Mouse (Mus musculus) neural tube, embryonic 11.5 days (tissue): ENCODE measurements at regions not wholly inside any gene's neighbourhood (a gene's known extent, or its start where the extent isn't known, plus 50 kb on each side); places are given as distances from the start of the nearest gene placed in this dataset.

Experiments used
- ATAC-seq: fragments of 200-750 bp; cut with Nextera tagmentation; 2 replicates; pipeline ENCODE4 v1.8.0; 2017; ENCODE audit warnings: moderate number of reproducible peaks, mild to moderate bottlenecking, moderate TSS enrichment, moderate library complexity; ENCODE audit not compliant: insufficient read depth, low FRiP score, low TSS enrichment
- DNase-seq: peaks from one replicate; pipeline ENCODE4 v3.0.0-alpha.2; 2015; ENCODE audit warnings: low spot score
- H3K27ac ChIP-seq: fragments of 300-500 bp; sonication (generic); 2 replicates; pipeline ENCODE4 v1.5.1; 2014; ENCODE audit warnings: low read depth, mild to moderate bottlenecking, low read length
- H3K27me3 ChIP-seq: fragments of 300-500 bp; sonication (generic); 2 replicates; pipeline ENCODE4 v1.6.1; 2014; ENCODE audit warnings: mild to moderate bottlenecking, low read length, mixed read lengths; ENCODE audit not compliant: control insufficient read depth, insufficient read depth
- H3K36me3 ChIP-seq: fragments of 300-500 bp; sonication (generic); 2 replicates; pipeline ENCODE4 v1.6.1; 2014; ENCODE audit warnings: mild to moderate bottlenecking, low read length, moderate library complexity, mixed read lengths; ENCODE audit not compliant: control insufficient read depth, insufficient read depth
- H3K4me1 ChIP-seq: fragments of 300-500 bp; sonication (generic); 2 replicates; pipeline ENCODE4 v1.6.1; 2014; ENCODE audit warnings: low read length, mixed read lengths; ENCODE audit not compliant: control insufficient read depth, insufficient read depth
- H3K4me2 ChIP-seq: fragments of 300-500 bp; sonication (generic); 2 replicates; pipeline ENCODE4 v1.6.1; 2014; ENCODE audit warnings: low read depth, mild to moderate bottlenecking, moderate library complexity
- H3K4me3 ChIP-seq: fragments of 300-500 bp; sonication (generic); 2 replicates; pipeline ENCODE4 v1.5.1; 2014; ENCODE audit warnings: low read depth, low read length
- H3K9ac ChIP-seq: fragments of 300-500 bp; sonication (generic); 2 replicates; pipeline ENCODE4 v1.6.1; 2014; ENCODE audit warnings: mild to moderate bottlenecking, low read length
- H3K9me3 ChIP-seq: fragments of 300-500 bp; sonication (generic); 2 replicates; pipeline ENCODE4 v1.6.1; 2016; ENCODE audit warnings: low read length; ENCODE audit not compliant: control insufficient read depth
- WGBS: fragments of 180-500 bp; shearing (Covaris S2); extraction: QIAGEN DNeasy Blood & Tissue Kit; methylation state at CpG from one replicate; pipeline ENCODE4 v1.1.7; 2014; 5-methylcytosine and 5-hydroxymethylcytosine counted together

DNA sequence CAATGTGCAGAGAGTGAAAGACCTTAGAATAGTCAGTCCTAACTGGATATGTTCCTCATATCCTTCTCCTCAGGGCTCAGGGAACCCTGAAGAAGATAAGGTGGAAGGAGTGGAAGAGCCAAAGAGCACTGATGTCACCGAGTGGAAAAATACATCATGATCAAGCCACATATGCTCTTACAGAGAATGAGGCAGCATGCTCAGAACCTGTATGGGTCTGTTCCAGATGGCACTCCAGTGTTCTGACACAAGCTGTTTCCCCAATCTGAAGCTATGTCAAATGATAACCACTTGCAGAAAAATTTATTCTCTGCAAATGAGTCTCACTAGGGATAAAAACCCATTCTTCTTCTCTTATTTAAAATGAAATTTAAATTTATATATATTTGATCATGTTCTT lies 572.6 kb upstream of the Robo2 start:
- Histone ChIP-seq H3K4me2 (no peak overlapping the region), H3K9ac (no peak overlapping the region), H3K4me3 (no peak overlapping the region), H3K9me3 (no peaks in the 10 kb centered on the region), H3K27me3 (no peaks in the 10 kb centered on the region), H3K36me3 (no peaks in the 10 kb centered on the region), H3K27ac (no peak overlapping the region), H3K4me1 (no peaks in the 10 kb centered on the region)
- ATAC-seq, result no peak
- no peak for DNase-seq
- 95% methylated on average over 1 of the region's 1 CpGs for WGBS

DNA sequence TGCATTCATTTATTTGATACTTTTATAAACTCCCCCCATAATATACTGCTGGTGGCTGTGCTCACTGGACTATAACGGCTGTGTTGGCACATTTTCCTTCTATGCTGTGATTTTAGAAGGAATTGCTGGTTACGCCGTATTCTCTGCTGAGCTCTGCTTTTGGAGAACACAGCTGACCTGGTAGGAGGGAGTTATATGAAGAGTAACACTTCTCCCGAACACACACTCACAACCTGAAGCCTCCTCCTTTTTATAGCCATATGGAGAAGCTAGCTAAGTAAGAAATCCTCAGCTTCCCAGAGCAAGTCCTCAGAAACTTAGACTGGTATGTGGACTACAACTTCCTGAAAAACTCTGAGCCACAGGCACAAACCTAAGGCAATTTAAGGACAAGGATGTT lies 554.5 kb upstream of the Robo2 start:
- Histone ChIP-seq H3K4me1 (no peaks in the 10 kb centered on the region), H3K4me2 (no peak overlapping the region), H3K36me3 (no peaks in the 10 kb centered on the region), H3K4me3 (no peak overlapping the region), H3K27me3 (no peaks in the 10 kb centered on the region), H3K9ac (no peak overlapping the region), H3K27ac (no peak overlapping the region), H3K9me3 (no peaks in the 10 kb centered on the region)
- WGBS, result 82% methylated on average over 4 of the region's 4 CpGs
- ATAC-seq, result no peak
- DNase-seq, result no peak

DNA sequence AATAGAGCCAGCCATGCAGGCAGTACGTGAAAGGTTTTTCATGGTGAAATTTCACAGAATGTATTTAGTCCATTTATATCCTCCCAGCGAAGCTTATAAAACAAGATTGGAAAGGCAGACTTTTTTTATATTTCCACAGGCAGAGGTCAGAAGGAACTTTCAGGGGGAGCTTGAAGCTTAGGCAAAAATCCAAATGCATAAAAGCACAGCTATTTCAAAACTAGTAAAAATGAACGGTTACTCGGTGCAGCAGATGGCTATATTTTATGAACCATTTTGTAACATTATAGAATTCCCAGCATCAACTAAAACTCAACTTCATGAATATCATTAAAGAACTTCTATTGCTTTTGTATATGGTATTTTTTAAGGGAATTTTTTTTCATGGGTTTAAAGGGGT lies 518.1 kb upstream of the Robo2 start:
- no peak overlapping the region for H3K9ac ChIP-seq
- H3K27ac ChIP-seq, result no peak overlapping the region
- WGBS, result 89% methylated on average over 4 of the region's 4 CpGs
- H3K27me3 ChIP-seq, result no peaks in the 10 kb centered on the region
- no peaks in the 10 kb centered on the region for H3K4me1 ChIP-seq
- no peak overlapping the region for H3K4me3 ChIP-seq
- DNase-seq, result no peak
- H3K4me2 ChIP-seq, result no peak overlapping the region
- no peak for ATAC-seq
- H3K36me3 ChIP-seq, result no peaks in the 10 kb centered on the region
- no peaks in the 10 kb centered on the region for H3K9me3 ChIP-seq

DNA sequence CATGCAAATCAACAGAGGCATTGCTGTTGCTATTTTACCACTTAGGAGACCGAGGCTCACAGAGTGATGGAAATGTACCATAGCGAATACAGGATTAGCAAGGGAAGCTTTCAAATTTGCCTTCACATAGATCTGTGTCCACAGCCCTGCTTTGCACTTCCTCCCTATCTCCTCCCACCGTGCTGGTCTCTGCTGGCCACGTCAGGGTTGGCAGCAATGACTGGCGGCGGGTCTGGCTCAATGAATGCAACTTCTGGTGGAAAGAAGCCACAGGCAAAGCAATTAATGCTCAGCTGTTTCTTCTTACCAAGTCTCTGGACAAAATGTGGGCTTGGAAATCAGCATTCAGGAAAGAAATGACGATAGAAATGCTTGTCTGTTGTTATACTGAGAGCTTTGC lies 489.2 kb upstream of the Robo2 start:
- Histone ChIP-seq H3K4me3 (no peak overlapping the region), H3K9me3 (no peaks in the 10 kb centered on the region), H3K27ac (no peak overlapping the region), H3K9ac (no peak overlapping the region), H3K27me3 (no peaks in the 10 kb centered on the region), H3K4me2 (no peak overlapping the region), H3K36me3 (no peaks in the 10 kb centered on the region), H3K4me1 (no peaks in the 10 kb centered on the region)
- WGBS, result 64% methylated on average over 7 of the region's 7 CpGs
- ATAC-seq (no peak), DNase-seq (peak; percentile 13)

DNA sequence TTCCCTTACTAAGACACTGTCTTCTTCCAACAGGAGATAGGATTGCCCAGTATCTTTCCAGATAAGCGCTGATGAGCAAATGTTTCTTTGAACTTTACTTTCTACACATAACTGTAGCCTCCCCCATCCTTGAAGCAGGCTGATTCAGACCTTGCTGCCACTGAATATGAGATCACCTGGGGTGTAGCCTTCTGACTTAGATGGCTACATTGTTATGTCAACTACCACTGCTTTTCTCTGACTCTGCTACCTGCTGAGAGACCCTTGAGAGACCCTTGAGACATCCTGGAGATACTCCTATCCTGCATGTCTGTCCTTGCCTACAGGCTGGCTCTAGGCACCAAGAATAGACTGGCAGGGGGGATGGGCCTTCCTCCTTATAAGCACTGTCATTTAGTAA lies 476.1 kb upstream of the Robo2 start:
- ATAC-seq, result no peak

DNA sequence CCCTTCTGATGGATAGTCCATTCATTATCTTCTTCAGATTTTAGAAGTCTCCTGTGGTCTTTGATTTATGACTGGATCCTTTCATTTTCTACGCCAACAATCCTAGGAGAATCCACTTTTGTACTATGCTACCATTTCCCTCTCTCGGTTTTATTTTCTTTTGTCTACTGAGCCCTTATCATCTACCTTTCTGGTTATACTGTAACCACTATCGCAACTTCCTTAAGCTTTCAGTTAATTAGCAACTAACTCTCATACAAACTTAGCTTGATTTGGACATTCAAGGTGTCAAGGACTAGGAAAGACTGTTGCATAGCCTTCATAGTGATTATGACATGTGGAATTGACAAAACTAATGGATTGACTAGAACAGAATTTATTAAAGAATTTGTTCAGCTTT lies 467.0 kb upstream of the Robo2 start:
- Histone ChIP-seq H3K9me3 (no peaks in the 10 kb centered on the region), H3K27ac (no peak overlapping the region), H3K4me3 (no peak overlapping the region), H3K36me3 (no peaks in the 10 kb centered on the region), H3K9ac (no peak overlapping the region), H3K4me1 (no peaks in the 10 kb centered on the region), H3K27me3 (no peaks in the 10 kb centered on the region), H3K4me2 (no peak overlapping the region)
- ATAC-seq (no peak), DNase-seq (no peak)
- WGBS, result 87% methylated on average over 3 of the region's 3 CpGs

More for the DNA sequence above, 476.1 kb upstream of the Robo2 start:
- no peaks in the 10 kb centered on the region for H3K9me3 ChIP-seq
- H3K4me3 ChIP-seq, result no peak overlapping the region
- no peak overlapping the region for H3K4me2 ChIP-seq
- no peak for DNase-seq
- no peaks in the 10 kb centered on the region for H3K4me1 ChIP-seq
- no peaks in the 10 kb centered on the region for H3K27me3 ChIP-seq
- H3K36me3 ChIP-seq, result no peaks in the 10 kb centered on the region
- WGBS, result 37% methylated on average over 1 of the region's 1 CpGs
- no peak overlapping the region for H3K27ac ChIP-seq
- H3K9ac ChIP-seq, result no peak overlapping the region

DNA sequence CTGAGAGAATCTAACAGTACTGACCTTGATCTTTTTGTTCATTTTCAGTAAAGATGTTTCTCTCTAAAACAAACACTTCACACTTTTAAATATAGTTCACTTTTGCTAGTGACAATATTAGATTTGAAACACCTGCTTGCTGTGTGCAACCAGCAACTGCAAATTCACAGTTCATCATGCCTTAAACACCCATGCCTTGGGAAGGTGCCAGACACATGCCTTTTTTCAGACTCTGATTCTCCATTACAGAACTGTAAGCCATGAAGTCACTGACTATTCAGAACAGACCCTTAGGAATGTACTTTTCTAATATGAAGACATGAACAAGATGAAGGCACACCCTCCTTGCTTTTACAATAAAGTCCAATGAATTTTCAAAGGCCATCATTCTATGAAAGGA lies 462.1 kb upstream of the Robo2 start:
- Histone ChIP-seq H3K4me2 (no peak overlapping the region), H3K36me3 (no peaks in the 10 kb centered on the region), H3K4me3 (no peak overlapping the region), H3K27ac (no peak overlapping the region), H3K9ac (no peak overlapping the region), H3K9me3 (no peaks in the 10 kb centered on the region), H3K27me3 (no peaks in the 10 kb centered on the region), H3K4me1 (no peaks in the 10 kb centered on the region)
- ATAC-seq (no peak), DNase-seq (no peak)

DNA sequence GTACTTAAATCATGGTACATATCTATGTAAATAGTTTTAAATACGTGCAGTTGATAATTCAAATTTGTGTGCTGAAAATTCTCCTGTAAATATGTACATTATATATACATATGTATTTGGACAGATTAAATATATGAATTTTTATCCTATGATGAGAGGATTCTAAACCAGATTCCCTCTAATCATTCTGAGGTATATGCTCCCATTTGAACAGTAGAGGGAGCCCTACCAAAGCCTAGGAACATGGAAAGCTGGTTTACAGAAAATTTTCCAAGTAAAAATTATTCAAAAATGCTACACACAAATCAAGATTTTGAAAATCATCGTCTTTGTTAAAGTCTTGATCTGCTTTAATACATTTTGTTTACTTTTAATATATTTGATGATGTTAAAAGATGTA lies 446.1 kb upstream of the Robo2 start:
- DNase-seq (no peak), ATAC-seq (no peak)
- no peak overlapping the region for H3K4me2 ChIP-seq
- H3K4me3 ChIP-seq, result no peak overlapping the region
- H3K27ac ChIP-seq, result no peak overlapping the region
- H3K27me3 ChIP-seq, result no peaks in the 10 kb centered on the region
- WGBS, result 18% methylated on average over 2 of the region's 2 CpGs
- no peaks in the 10 kb centered on the region for H3K9me3 ChIP-seq
- H3K9ac ChIP-seq, result no peak overlapping the region
- H3K4me1 ChIP-seq, result no peaks in the 10 kb centered on the region
- no peaks in the 10 kb centered on the region for H3K36me3 ChIP-seq

DNA sequence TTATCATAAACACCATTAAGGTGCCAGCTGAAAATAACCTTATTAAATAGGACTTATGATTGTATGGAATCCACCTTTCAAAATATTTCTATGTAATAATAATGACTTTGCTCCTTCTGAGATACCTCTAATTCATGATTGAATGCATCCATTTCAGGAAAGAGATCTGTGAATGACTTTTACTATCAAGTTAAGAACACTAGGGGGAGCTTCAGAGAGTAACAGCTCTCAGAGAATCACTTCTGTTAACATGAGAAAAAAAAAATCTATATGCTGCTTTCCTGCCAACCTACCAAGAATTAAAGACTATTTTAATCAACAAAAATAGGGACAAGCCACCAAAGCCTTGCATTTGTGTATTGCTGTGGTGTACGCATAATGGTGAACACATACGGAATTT lies 428.4 kb upstream of the Robo2 start:
- Histone ChIP-seq H3K4me1 (no peaks in the 10 kb centered on the region), H3K9ac (no peak overlapping the region), H3K4me3 (no peak overlapping the region), H3K27me3 (no peaks in the 10 kb centered on the region), H3K36me3 (no peaks in the 10 kb centered on the region), H3K9me3 (no peaks in the 10 kb centered on the region), H3K4me2 (no peak overlapping the region), H3K27ac (no peak overlapping the region)
- 91% methylated on average over 2 of the region's 2 CpGs for WGBS
- ATAC-seq (no peak), DNase-seq (no peak)
